Mouse (Mus musculus) induced T-regulatory cell, adult 2 months (primary cell): ENCODE results near the gene Prpf6.

Source experiments
- DNase-seq: peaks from one replicate; pipeline ENCODE4 v3.0.0-alpha.2; 2012; ENCODE audit warnings: low read depth

Gene Prpf6

DNA sequence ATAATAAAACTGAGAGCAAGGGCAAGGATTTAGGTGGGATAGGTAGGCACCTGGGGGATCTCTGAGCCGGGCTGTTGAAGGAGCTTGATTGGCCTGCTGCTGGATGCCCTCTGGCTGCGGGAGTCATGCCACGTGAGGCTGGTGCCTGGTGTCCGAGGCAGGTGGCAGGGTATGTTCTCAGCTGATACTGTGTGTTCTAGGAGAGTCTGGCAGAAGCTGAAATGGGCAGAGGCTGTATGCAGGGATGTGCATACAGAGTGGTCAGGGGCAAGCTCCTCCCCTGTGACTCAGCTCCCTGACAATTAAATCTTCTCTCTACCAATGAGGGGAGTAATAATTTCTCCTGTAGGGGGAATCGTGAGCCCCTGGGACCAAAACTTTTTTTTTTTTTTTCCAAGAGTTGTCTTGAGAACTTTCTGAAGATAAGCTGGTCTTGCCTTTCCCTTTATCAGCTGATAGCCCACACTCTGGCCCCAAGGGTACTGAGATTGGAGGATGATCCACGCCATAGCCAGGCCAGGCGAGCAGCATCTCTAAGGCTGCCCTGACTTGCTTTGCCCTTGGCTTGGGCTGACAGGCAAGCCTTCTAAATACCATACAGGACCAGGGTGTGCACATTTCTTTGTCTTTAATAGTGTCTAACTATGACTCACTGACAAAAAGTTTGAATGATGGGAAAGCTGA is 5.9 kb downstream of the Prpf6 start:
- DNase-seq, result peak; percentile 36

DNA sequence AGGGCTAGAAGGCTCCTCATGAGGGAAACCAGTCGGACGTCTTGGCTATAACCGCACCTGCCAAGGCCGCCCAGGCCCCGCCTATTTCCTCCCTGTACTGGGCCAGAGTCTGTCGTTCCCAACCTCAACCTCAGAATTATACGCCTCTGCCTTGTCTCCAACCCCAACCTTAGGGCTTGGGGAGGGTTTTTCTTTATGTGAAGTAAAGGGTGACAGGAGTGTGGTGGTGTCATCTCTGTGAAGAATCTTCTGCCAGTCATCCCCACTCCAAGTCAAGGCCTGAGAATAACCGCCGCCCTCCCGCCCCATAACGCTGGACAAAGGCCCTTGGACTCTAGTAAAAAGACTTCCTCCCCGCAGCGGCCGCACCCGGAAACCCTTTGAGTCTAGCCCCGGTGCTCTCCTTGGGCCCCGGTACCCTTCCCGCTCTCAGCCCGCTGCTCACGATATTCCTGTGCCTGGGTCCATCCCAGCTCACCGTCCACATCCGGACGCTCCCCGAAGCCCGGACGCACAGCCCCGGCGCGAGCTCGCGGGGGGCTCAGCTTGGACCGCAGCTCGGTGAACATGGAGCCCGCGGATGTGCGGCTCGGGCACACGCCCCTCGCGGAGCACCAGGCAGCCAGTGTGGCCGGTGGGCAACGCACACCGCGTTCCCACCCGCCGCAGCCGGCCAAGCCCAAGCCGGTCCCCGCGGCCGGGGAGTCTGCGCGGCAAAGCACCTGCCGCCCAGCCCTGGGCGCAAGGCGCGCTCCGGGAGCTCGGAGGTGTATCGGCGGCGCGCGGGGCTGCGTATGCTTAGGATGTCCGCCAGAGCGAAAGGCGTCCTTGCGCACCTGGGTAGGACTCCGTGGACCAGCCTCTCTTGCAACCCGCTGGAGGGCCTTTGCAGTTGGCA is 7.0 kb downstream of the Prpf6 start, which contains the start of gene Samd10:
Gene Samd10 (minus strand): TSS at position 759 of the 898 bp plus-strand sequence.
- DNase-seq, result peak; percentile 82

DNA sequence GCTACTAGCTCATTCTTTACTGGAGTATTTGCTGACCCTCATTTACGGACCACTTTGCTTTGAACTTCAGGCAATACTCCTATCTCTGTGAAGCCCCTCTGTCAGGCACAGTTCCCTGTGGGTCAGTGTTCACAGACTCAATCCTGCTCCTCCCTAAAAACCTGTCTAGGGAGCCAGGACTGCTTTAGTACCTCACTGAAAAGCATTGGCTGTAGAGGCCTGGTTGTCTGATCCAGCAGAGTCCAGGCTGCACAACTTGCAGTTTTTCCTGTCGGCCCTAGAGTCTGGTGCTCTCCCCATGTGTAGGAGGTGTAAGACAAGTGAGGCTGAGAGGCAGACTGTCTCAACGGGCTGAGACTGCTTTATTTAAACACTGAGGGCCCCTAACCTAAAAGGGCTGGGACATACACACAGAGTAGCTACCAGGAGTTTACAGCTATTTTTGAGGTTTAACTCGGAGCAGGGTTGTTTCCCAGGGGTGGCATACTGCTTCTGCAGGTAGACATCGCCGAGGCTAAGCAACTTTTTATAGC is 8.6 kb downstream of the Prpf6 start:
- peak; percentile 26 for DNase-seq

DNA sequence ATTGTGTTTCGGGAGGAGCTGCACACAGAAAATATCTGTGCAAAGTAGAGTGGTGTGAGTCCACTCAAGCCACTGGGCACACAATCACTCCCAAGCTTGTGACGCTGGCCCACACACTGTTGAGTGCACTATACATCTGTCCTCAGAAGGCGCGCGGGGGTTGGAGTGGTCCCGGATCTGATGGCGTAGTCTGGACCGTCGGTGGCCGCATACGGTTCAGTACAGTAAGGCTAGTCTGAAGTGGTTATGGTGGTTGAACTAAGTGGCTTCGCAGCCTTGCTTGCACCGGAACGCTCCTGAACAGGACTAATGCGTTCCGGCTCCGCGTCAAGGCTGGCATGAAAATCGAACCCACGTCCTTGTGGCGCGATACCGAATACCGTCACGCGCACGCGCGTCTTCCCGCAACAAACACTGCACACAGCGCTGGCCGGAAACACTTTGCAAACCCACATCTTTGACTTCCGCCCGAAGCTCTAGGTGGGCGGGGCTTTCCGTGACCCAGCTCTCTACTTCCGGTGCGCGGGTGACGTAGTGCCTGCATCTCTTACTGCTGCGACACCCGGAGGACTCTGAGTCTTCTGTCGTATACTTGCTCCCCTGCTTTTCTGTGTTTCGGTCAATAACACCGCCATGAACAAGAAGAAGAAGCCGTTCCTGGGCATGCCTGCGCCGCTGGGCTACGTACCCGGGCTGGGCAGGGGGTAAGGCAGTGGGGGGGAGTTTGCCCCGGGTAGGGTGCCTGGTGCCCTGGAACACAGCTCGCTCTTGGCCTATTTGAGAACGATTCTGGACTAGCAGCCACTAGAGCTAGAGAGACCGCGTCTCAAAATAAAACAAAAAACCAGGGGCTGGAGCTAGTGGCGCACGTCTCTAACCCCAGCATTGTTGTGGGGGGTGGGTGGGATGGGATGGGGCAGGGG is 9.4 kb downstream of the Prpf6 start:
- DNase-seq, result peak; percentile 99

DNA sequence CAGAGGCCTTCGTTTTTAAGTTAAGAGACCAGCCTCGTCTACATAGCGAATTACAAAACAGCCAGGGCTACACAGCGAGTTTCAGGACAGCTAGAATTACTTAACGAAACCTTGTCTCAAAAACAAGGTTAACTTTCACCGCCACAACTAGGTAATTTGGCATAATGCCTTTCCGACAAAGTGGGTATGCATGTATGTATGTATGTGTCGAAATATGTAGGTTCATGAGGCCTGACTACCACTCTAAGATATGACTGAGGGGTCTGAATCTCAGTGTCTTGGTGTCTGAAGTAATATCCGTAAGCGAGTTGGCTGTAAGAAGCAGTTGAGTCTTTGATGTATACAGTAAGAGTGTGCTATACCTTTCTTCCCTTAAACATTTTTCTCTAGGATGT is 10.1 kb downstream of the Prpf6 start:
- DNase-seq, result peak; percentile 50

DNA sequence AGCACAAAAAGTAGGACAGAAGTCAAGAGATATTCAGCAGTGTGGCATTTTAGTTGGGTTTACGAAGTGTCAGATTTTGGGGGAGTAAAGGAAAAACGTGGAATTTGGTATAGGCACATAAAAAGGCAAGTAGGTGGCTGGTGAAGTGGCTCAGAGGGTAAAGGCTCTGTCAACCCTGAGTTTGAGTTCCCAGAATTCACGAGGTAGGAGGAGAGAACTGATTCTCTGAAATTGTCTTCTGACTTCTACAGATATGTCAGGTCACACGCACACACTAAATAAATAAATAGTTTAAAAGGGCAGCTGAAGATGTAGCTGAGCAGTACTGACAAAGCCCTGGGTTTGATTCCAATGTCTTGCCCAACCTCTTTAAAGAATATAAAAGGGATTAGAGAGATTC is 10.7 kb downstream of the Prpf6 start:
- no peak for DNase-seq

DNA sequence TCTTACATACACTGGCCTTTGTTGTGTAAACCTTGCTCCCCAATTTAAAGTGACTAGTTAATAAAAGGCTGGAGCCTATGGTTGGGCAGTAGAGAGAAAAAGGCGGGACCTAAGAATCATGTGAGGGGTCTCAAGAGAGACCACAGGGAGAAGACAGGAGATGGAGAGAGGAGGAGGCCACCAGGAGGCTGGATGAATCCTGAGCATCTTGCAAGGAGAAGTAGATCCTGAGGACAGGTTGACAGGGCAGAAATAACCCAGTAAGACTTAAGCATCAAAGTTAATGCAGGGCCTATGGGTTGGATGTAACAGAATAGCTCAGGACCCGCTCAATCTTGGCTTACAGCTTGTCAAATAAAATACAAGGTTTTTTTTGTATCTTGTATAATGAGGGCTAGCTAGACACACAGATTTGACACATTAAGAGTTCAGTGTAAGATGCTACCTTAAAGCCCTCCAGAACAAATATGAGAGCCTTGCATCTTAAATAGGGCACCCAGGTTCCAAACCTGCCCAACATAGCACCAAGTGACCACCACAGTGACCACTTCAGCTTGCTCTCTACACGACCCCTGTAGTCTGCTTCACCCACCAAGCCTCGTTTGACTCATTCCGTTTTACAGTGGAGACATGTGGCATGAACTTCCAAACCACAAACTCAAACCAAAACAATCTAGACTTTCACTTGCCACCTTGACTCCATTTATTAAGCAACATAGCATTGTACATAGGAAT is 27.3 kb downstream of the Prpf6 start:
- DNase-seq, result no peak

DNA sequence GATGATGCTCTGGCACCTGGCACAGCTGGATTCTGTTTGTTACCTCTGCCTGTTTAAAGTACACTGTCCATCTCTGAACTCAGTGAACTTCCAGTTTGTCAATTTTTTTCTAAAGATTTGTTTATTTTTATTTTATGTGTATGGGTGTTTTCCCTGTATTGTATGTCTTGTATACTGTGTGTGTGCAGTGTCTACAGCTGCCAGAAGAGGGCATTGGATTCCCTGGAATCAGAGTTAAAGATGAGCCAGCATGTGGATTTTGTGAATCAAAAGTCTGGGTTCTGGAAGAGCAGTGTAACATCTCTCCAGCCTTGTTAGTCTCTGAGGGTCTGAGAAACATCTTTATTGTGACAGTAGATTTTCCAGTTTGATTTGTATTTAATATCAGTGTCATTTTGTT is 31.7 kb downstream of the Prpf6 start:
- peak; percentile 36 for DNase-seq

DNA sequence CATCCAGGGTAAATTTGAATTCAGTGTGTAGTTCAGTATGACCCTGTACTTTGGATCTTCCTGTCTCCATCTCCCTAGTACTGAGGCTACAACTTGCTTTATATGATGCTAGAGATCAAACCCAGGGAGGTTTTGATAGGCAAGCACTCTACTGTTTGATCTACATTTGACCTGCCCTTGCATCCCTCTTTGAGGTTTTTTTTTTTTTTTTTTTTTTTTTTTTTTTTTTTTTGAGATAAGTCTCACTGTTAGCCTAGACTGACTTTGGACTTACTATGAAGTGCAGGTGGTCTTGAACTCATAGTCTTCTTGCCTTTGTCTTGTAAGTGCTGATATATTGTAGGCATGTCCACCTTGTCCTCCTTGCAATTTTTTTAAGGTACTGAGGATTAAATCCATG is 36.8 kb downstream of the Prpf6 start:
- no peak for DNase-seq

DNA sequence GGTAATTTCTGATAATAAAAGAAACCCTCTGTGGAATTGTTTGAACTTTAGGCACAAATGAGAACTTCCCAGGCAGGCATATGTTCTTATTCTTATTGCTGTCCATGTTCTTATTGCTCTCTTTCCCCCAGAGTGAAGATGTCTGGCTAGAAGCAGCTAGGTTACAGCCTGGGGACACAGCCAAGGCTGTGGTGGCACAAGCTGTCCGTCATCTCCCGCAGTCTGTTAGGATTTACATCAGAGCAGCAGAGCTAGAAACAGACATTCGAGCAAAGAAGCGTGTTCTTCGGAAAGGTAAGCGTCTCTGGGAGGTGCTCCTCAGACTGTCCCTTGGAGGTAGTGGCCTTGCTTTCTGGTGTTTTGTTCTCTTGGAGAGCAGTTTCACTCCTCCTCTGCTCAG is 41.0 kb downstream of the Prpf6 start:
- no peak for DNase-seq

DNA sequence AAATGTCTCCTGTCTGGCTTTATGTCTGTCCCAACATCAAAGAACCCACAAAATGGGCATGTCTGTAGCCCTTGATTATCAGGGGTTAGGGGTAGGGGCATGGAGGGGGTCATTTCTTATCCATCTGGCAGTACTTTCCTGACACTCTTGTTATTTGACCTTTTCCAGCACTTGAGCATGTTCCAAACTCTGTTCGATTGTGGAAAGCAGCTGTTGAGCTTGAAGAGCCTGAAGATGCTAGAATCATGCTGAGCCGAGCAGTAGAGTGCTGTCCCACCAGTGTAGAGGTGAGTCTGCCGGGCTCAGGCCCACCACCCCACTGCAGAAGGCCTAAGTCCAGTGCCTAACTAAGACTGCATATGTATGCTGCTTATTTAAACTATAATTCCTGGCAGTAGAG is 44.2 kb downstream of the Prpf6 start:
- no peak for DNase-seq

DNA sequence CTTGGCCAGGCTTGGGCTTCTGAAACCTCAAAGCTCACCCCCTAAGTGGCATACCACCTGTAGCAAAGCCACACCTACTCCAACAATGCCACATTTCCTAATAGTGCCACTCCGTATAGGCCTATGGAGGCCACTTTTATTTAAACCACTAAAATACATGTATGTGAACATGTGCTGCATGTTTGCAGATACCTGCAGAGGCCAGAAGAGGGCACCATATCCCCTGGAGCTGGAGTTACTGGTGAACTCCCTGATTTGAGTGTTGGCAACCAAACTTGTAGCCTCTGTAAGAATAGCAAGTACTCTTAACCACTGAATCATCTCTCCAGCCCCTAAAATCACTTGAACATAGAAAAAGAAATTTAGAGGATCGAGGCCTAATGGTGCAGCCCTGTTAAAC is 52.7 kb downstream of the Prpf6 start:
- DNase-seq, result peak; percentile 67

DNA sequence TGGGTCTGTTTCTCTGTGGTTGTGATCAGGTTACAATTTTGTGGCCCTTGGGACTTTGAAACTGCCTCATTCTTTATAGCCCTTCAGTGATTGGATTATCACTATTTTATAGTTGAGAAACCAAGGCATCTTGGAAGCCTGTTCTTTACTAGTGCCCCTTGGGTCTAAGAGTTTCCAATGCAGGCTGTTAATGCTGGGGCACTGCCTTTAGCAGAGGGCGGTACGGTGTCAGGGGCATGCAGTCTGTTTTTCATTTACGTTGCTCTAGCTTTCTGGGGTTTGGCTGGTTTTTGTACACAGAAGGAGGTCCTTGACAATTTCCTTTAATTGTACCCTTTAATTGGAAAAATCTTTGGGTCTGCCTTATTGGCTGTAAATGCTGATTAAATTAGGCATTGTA is 54.0 kb downstream of the Prpf6 start:
- no peak for DNase-seq

DNA sequence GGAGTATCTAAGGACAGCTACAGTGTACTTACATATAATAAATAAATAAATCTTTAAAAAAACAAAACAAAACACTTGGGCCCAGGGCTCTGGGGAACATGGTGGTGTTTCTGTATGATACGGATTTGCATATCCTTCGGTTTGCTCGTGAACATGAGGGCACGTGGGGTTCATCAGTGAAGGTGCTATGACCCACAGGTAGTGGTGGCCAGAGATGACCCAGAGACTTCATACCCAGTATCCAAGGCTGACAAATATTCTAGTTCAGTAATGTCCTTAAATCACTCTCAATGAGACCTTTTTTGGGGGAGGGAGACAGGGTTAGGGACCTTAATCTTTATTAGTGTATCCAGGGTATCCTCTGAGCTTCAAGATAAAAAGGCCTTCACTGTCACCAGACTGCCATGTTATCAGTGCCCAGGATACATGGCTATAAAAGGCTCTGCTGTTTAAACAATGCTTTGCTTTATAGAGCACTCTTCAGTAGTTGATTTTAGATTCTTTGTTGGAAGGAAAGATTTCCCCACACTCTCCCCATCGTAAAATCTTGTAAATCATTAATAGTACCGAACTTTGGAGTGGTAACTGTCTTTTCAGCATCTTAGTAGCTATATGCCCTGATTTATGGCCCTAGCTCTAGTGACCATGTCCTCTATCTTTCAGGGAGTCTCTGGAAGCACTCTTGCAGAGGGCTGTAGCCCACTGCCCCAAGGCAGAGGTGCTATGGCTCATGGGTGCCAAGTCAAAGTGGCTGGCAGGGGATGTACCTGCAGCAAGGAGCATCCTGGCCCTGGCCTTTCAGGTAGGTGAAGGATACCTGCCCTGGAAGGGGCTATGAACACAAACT is 55.2 kb downstream of the Prpf6 start:
- no peak for DNase-seq

DNA sequence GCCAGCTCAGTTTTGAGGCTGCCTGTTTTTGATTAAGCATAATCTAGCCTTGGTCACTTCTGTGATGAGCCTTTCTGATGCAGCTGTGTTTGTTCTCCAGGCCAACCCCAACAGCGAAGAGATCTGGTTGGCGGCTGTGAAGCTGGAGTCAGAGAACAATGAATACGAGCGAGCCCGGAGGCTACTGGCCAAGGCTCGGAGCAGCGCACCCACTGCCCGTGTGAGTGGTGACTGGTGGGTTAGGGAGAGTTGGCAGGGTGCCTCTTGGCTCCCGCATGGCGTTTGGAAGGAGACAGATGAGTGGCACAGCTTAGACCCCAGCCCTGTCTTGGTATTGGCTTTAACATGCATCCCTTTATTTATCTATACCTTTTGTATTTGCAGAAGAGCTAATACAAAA is 57.3 kb downstream of the Prpf6 start:
- no peak for DNase-seq

DNA sequence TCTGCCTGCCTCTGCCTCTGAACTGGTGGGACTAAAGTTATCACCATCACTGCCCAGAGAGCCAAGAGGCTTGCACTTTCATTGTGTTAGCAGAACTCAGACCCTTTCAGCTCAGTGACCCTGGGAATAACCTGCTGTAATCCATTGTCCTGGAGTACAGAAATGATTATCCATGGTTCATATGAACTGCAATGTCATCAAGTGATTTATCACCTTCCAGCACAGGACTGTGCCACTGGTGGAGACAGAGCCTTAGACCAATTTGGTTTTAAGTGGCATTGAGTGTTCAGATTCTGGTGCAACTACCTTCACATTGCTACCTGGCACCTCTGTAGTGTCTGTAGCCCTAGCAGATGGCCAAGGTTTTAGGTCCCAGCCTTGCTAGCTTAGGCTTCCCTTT is 61.4 kb downstream of the Prpf6 start:
- no peak for DNase-seq

DNA sequence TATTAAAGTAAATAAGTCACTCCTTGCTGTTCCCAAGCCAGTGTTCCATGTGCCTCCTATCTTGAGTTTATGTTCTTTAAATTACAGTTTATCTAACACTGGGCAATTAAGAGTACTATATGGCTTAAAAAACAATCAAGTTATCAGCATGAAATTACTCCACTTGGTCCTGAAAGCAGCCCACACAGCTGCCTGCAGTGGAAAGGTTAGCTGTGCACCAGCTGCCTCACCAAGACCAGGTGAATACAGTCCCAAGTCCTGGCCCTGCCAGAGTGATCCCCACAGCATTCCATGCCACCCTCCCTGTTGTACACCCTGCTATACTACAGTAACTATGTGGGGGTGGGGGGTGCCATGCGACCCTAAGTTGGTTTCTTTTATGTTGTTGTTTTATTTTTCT is 61.9 kb downstream of the Prpf6 start:
- no peak for DNase-seq

DNA sequence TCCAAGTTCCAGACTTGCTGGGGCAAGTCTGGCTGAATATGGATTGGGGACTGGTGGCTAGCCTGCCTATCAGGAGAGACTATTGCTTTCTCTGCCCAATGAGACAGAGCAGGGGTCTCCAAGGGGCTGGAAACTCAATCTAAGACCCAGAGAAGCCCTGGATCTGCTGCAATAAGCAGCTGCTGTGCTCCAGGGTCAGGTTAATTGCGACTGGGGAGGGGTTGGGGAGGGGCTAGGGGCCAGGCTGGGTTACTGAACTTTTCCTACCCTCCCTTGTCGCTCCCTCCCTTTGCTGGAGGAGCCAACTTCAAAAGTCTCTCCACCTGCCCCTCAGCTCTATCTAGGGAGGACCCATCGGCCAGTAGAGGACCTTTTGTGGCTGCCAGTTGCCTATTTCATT is 65.1 kb downstream of the Prpf6 start, which contains the start of gene Gm29797:
Gene Gm29797 (plus strand): TSS at position 301 of the 400 bp plus-strand sequence.
- DNase-seq, result no peak

DNA sequence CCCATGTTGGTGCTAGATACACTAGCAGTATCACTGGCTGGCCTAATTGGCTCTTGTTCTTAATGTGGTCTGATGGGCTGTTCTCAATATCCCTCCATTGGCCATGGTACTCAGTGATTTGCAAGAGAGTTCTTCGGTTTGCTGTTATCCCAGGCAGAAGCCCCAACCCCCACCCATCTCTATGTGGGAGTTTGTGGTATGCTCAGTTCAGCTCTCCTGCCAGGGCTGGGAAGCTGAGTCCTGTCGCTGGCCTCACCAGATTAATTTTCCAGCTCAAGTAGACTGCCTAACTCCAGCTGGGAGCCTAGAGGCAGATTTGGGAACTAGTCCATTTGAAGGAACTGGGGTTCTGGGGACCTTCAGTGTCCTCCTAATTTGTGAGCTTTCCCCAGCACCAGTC is 65.8 kb downstream of the Prpf6 start:
- DNase-seq, result no peak

DNA sequence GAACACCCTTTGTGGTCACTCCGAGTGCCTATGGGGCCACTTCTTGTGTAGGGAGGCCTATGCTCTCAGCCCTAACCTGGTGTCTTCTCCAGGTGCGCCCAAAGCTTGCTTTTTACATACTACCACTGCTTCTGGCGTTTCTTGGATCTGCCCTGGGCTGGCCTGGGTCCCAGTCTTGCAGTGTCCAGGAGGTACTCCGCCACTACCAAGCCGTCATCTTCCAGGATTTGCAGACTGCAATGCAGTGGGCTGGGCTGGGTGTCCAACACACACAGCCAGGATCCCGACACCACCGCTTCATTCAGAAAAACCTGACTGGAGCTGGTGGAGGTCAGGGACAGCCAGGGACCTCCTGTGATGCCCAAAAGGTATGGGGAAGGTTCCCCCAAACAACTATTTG is 66.9 kb downstream of the Prpf6 start:
- DNase-seq, result no peak
